Mouse (Mus musculus): ENCODE measurements around the gene Ppp1r2. TPM values are rescaled to one million over a fixed set of nuclear protein-coding genes. Genes with fewer than 3 reads are reported as not detected.

Ppp1r2 gene
- polyA plus RNA-seq, 1 experiment = 51.1 TPM

DNA sequence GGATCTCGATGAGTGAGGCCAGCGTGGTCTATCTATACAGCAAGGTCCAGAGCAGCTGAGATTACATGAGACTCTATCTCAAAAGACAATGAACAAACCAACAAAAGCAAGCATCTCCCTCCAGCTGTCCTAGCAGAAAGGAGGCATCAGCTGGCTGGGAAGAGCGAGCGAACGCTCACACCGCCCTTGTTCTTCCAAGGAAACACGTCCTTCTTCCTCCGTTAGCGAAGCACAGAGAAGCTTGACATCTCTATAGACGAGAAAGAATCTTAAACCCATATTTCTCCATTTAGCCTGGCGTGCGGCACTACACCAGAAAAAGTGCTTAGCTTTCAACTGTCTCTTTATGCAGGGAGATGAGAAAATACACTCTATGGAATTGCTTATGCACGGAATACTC is 26.4 kb downstream of the Ppp1r2 start:
- no peak for DNase-seq (ENCODE audit: low read depth)
- TF ChIP-seq CTCF (IDR thresholded peaks at IDR 0.05; ENCODE audit: borderline replicate concordance, extremely low read depth, insufficient read depth, insufficient read length) (no peak), POLR2A (IDR thresholded peaks at IDR 0.05; ENCODE audit: borderline replicate concordance, extremely low read depth, insufficient read depth, insufficient read length, poor library complexity, severe bottlenecking) (no peak)

DNA sequence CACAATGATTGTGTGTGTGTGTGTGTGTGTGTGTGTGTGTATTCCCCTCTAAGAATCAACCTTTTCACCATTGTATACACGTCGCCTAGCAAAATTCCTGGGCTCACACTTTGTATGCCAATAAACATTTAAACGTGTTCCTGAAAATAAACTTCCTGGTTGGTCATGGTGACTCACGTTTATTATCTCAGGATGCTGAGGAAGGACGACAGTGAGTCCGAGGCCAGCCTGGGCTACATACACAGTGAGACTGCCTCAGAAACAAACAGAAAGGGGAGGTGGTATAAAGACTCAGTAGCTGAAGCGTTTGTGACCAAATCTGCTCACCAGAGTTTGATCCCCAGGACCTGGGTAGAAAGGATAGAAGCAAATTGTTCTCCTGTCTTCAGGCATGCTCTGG is 27.6 kb downstream of the Ppp1r2 start:
- TF ChIP-seq CTCF (IDR thresholded peaks at IDR 0.05; ENCODE audit: borderline replicate concordance, extremely low read depth, insufficient read depth, insufficient read length) = no peak
- TF ChIP-seq POLR2A (IDR thresholded peaks at IDR 0.05; ENCODE audit: borderline replicate concordance, extremely low read depth, insufficient read depth, insufficient read length, poor library complexity, severe bottlenecking) = no peak
- no peak for DNase-seq (ENCODE audit: low read depth)

DNA sequence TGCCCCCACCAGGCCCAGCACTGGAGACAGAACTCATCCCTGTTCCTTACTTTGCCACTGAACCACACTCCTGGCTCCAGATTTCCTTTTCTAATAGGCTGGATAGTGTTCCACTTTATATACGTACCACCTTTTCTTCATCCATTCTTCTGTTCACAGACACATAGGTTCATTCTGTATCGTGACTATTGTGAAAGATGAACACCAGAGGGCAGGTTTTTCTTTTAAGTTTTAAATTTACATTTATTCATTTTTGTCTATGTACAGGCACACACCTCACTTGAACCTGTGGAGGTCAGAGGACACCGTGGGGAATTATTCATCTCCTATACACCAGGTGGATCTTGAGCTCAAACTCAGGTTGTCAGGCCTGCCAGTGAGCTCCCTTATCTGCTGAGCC is 31.0 kb downstream of the Ppp1r2 start:
- DNase-seq (ENCODE audit: low read depth) = no peak
- TF ChIP-seq POLR2A (IDR thresholded peaks at IDR 0.05; ENCODE audit: borderline replicate concordance, extremely low read depth, insufficient read depth, insufficient read length, poor library complexity, severe bottlenecking) (no peak), CTCF (IDR thresholded peaks at IDR 0.05; ENCODE audit: borderline replicate concordance, extremely low read depth, insufficient read depth, insufficient read length) (no peak)

DNA sequence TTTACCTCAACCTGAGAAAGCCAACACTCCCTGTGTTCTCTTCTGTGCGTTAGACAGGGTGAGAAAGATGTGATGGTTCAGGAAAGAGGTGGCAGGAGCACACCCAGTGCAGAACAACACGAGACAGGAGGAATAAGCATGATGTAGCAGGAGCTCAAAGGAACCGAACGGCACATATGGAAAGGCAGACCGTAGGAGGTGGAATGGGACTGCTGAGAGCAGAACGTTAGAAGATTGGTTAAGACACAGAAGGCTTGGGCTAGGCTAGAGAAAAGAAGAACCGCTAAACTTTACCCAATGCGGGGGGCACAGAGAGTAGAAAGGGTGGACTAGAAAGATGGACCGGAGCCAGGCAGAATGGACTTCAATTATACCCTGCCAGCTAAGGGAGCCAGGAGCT is 33.6 kb downstream of the Ppp1r2 start:
- no peak for TF ChIP-seq CTCF (IDR thresholded peaks at IDR 0.05; ENCODE audit: borderline replicate concordance, extremely low read depth, insufficient read depth, insufficient read length)
- TF ChIP-seq POLR2A (IDR thresholded peaks at IDR 0.05; ENCODE audit: borderline replicate concordance, extremely low read depth, insufficient read depth, insufficient read length, poor library complexity, severe bottlenecking) = no peak
- no peak for DNase-seq (ENCODE audit: low read depth)

DNA sequence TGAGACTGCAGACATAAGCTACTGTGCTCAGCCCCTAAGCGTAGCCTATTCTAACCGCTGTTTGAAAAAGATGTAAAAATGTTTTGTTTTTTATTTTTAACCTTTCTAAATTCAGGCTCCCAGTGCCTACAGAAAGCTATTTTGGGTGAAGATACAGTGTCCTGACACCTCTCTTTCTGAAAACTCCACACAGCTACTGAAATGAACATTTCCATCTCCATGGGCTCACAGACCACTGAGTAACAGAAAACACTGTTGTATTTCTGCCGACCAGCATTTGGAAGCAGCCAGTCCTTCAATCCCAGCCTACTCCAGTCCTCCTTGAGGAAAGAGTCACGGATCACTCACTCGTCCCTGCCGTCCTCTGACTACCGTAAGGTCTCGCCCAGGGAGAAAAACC is 34.5 kb downstream of the Ppp1r2 start:
- DNase-seq (ENCODE audit: low read depth) = no peak
- TF ChIP-seq CTCF (IDR thresholded peaks at IDR 0.05; ENCODE audit: borderline replicate concordance, extremely low read depth, insufficient read depth, insufficient read length) (no peak), POLR2A (IDR thresholded peaks at IDR 0.05; ENCODE audit: borderline replicate concordance, extremely low read depth, insufficient read depth, insufficient read length, poor library complexity, severe bottlenecking) (no peak)

DNA sequence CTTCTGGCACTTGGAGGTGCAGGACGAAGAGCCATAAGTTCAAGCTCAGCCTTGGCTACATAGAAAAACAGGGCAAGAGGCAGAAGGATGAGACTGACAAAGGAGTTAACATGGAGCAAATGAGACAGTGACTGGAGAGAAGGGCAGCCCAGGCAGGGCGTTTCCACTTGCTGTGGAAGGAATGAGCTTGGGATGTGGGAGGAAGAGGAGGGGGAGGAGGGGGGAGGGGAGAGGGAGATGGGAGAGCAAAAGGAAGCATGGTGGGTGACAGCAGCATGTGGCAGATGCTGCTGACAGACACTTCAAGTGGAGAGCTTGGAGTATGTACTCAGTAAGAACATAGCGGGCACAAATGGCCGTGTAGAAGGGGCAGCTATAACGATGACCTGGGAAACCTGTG is 36.8 kb downstream of the Ppp1r2 start:
- DNase-seq (ENCODE audit: low read depth) = no peak
- TF ChIP-seq CTCF (IDR thresholded peaks at IDR 0.05; ENCODE audit: borderline replicate concordance, extremely low read depth, insufficient read depth, insufficient read length) (no peak), POLR2A (IDR thresholded peaks at IDR 0.05; ENCODE audit: borderline replicate concordance, extremely low read depth, insufficient read depth, insufficient read length, poor library complexity, severe bottlenecking) (no peak)

DNA sequence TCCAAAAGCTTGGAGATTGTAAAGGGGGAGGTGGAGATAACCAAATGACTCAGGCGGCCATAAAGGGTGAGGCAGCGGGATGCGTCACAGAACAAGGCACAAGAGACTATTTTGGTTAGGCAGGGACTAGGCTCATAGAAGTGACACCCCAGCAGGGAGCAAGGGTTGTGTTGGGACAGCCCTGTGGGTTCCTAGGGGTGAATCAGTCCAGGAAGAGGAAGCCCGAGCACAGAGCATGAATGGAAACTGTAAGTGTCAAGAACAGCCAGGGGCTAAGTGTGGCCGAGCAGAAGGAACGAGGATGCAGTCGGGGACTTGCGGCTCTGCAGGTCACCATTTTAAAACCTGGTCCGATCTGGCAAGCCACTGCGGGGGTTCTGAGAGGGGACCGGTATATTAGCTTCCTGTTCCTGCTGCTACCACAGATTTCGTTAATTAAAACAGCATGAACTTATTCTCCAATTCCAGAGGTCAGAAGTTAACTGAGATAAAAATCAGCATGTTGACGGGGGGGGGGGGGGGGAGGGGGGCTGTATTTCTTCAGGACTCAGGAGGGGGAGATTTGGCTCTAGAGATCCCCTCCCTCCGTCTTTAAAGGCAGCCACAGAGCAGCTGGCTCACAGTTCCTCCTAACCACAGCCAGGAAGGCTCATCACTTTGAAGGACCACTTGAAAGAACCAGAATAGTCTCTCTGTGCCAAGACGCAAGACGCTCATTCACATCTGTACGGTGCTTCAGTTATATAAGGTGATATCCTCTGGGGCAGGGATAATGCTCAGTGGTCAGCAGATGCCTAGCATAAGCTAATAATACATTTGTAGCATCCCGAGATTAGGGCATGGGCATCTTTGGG is 39.4 kb downstream of the Ppp1r2 start:
- DNase-seq (ENCODE audit: low read depth) = peak; percentile 30
- TF ChIP-seq CTCF (IDR thresholded peaks at IDR 0.05; ENCODE audit: borderline replicate concordance, extremely low read depth, insufficient read depth, insufficient read length) (no peak), POLR2A (IDR thresholded peaks at IDR 0.05; ENCODE audit: borderline replicate concordance, extremely low read depth, insufficient read depth, insufficient read length, poor library complexity, severe bottlenecking) (no peak)

DNA sequence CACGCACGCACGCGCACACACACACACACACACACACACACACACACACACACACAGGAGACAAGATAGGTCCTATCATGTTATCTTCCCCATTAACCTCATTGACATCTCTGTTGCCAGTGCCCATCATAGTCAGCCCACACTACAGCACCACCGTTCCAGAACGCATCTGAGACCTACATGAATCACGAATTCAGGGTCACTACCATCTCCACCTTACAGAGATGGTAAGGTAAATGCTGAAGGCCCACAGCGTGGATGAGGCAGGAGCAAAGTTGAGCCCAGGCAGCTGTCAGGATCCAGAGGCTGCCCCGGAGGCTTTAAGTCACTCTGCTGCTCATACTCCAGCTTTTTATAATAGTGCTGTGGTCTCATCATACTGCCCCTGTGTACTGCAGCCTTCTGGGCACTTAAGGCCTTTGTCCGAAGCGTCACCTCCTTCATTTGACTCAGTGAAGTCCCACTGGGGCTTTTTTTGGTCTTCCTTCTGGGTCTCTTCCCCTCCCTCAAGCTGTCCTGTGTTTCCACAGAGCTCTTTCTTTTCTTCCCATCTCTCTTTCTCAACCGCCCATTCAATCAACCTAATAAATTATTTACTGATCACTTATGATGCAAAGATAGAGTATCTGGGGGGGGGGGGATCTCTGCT is 40.1 kb downstream of the Ppp1r2 start:
- DNase-seq (ENCODE audit: low read depth) = no peak
- TF ChIP-seq POLR2A (IDR thresholded peaks at IDR 0.05; ENCODE audit: borderline replicate concordance, extremely low read depth, insufficient read depth, insufficient read length, poor library complexity, severe bottlenecking) = no peak
- no peak for TF ChIP-seq CTCF (IDR thresholded peaks at IDR 0.05; ENCODE audit: borderline replicate concordance, extremely low read depth, insufficient read depth, insufficient read length)

DNA sequence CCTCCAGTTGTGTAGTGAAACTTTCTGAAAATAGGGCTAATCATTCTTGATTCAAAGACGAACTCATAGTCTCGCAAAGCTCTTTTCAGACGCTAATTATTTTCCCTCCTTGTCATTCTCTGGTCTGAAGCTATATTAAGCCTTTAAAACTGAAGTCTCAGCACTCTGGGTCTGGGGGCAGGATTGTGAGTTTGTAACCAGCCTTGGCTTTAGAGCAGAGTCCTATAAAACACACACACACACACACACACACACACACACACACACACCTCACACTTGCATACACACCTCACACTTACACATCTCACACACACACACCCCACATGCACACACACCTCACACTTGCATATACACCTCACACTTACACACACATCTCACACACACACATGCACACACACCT is 40.7 kb downstream of the Ppp1r2 start:
- peak; percentile 11 for DNase-seq (ENCODE audit: low read depth)
- no peak for TF ChIP-seq CTCF (IDR thresholded peaks at IDR 0.05; ENCODE audit: borderline replicate concordance, extremely low read depth, insufficient read depth, insufficient read length)
- no peak for TF ChIP-seq POLR2A (IDR thresholded peaks at IDR 0.05; ENCODE audit: borderline replicate concordance, extremely low read depth, insufficient read depth, insufficient read length, poor library complexity, severe bottlenecking)

DNA sequence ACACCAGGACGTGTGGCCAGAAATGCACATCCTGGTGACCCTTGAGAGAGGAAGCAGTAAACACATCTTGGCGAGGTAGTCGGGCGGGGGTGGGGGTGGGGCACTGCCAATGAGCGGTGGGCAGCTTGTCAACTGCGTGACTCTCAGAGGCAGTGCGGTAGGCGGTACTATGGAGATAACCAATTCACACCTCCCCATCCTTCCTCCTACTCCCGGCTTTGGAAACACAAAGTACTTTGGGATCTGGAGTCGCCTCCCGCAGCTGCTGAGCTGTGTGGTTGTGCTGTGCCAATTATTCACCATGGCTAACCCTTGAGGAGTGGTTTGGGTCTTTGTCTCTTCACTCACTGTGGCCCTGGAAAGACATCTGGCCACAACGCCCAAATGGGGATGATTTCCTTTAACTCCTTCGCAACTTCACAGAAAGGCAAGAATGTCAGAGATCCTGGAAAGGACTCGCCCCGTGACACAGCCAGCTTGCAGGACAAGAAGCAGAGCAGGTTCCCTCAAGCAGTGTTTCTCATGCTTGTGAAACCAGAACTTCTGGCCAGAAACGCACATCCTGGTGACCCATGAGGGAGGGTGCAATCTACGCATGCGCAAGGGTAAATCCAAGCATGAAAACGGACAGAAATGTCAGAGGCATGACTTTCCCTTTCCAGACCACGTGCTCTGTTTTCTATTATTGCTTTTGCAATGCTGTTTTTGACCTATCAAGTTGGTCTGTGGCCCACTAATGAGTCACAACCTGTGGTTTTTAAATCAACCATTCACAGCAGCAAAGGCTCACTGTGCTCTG is 41.3 kb downstream of the Ppp1r2 start:
- TF ChIP-seq POLR2A (IDR thresholded peaks at IDR 0.05; ENCODE audit: borderline replicate concordance, extremely low read depth, insufficient read depth, insufficient read length, poor library complexity, severe bottlenecking) (no peak), CTCF (IDR thresholded peaks at IDR 0.05; ENCODE audit: borderline replicate concordance, extremely low read depth, insufficient read depth, insufficient read length) (no peak)
- peak; percentile 41 for DNase-seq (ENCODE audit: low read depth)

DNA sequence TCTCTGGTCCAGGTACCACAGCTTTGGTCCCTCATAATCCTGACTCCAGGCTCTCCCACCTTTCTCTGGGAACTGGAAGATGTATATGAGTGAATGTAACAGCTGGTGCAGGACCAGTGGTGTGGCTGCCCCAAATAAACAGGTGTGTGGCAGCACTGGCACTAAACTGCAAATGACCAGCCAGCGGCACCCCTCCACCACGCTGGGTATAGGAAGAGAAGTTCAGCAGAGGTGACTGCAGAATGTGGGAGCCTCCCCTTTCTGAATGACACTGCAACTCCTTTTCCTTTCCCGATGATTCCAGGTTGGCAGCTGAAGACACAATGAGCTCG is 41.9 kb downstream of the Ppp1r2 start:
- no peak for DNase-seq (ENCODE audit: low read depth)
- TF ChIP-seq POLR2A (IDR thresholded peaks at IDR 0.05; ENCODE audit: borderline replicate concordance, extremely low read depth, insufficient read depth, insufficient read length, poor library complexity, severe bottlenecking) = no peak
- TF ChIP-seq CTCF (IDR thresholded peaks at IDR 0.05; ENCODE audit: borderline replicate concordance, extremely low read depth, insufficient read depth, insufficient read length) = no peak
